Mouse (Mus musculus) kidney, embryonic 16.5 days (tissue): ENCODE results near the gene Fcgr4. TPM values are rescaled to one million over a fixed set of nuclear protein-coding genes. Genes with fewer than 3 reads are reported as not detected.

ENCODE experiments used
- ATAC-seq: fragments of 200-750 bp; cut with Nextera tagmentation; 2 replicates; pipeline ENCODE4 v1.8.0; 2017; ENCODE audit warnings: moderate TSS enrichment; ENCODE audit not compliant: low FRiP score, low TSS enrichment
- H3K27ac ChIP-seq: fragments of 300-500 bp; sonication (generic); 2 replicates; pipeline ENCODE4 v1.5.1; 2014; ENCODE audit warnings: low read length
- H3K27me3 ChIP-seq: fragments of 300-500 bp; sonication (generic); 2 replicates; pipeline ENCODE4 v1.6.1; 2014; ENCODE audit warnings: low read length, control low read depth, mixed read lengths; ENCODE audit not compliant: insufficient read depth
- H3K36me3 ChIP-seq: fragments of 300-500 bp; sonication (generic); 2 replicates; pipeline ENCODE4 v1.6.1; 2014; ENCODE audit warnings: low read length, control low read depth, mixed read lengths; ENCODE audit not compliant: insufficient read depth
- H3K4me1 ChIP-seq: fragments of 300-500 bp; sonication (generic); 2 replicates; pipeline ENCODE4 v1.6.1; 2014; ENCODE audit warnings: low read length, control low read depth, mixed read lengths; ENCODE audit not compliant: insufficient read depth
- H3K4me2 ChIP-seq: fragments of 300-500 bp; sonication (generic); replicated peaks from 2 replicates; pipeline ENCODE4 v1.6.1; 2014; ENCODE audit warnings: low read depth, low read length
- H3K4me3 ChIP-seq: fragments of 300-500 bp; sonication (generic); 2 replicates; pipeline ENCODE4 v1.5.1; 2014; ENCODE audit warnings: mild to moderate bottlenecking, low read length
- H3K9ac ChIP-seq: fragments of 300-500 bp; sonication (generic); replicated peaks from 2 replicates; pipeline ENCODE4 v1.6.1; 2014; ENCODE audit warnings: low read length
- H3K9me3 ChIP-seq: fragments of 300-500 bp; sonication (generic); 2 replicates; pipeline ENCODE4 v1.6.1; 2016; ENCODE audit warnings: low read length, control low read depth
- WGBS: fragments of 180-500 bp; shearing (Covaris S2); extraction: QIAGEN DNeasy Blood & Tissue Kit; methylation state at CpG from one replicate; pipeline ENCODE4 v1.1.7; 2014; 5-methylcytosine and 5-hydroxymethylcytosine counted together
- polyA plus RNA-seq: library from polyadenylated mRNA; unstranded; fragments of >200 nt; fragmentation: Nextera tagmentation; extraction: Ambion mirVana; gene quantifications from 2 replicates; pipeline ENCODE4 v1.2.1, GENCODE M21; 2015

Gene Fcgr4
- polyA plus RNA-seq, 1 experiment from 2014 or later: 1.3 TPM

- Histone ChIP-seq H3K4me3 (peak overlapping the region; percentile 56), H3K27ac (no peak overlapping the region), H3K4me2 (peak overlapping the region; percentile 89), H3K27me3 (peaks cover 24% of the 10 kb centered on the region), H3K9ac (peak overlapping the region; percentile 55), H3K4me1 (peaks cover 10% of the 10 kb centered on the region), H3K9me3 (no peaks in the 10 kb centered on the region), H3K36me3 (no peaks in the 10 kb centered on the region)
- WGBS: 0% methylated on average over 16 of the region's 16 CpGs
- ATAC-seq: 0 out of 2 replicates have a peak, but pooled peaks have one; percentile 7
Observed at GRCm38 (mm10) chr1:171033196-171033595, 14.5 kb downstream of the Fcgr4 start.

DNA sequence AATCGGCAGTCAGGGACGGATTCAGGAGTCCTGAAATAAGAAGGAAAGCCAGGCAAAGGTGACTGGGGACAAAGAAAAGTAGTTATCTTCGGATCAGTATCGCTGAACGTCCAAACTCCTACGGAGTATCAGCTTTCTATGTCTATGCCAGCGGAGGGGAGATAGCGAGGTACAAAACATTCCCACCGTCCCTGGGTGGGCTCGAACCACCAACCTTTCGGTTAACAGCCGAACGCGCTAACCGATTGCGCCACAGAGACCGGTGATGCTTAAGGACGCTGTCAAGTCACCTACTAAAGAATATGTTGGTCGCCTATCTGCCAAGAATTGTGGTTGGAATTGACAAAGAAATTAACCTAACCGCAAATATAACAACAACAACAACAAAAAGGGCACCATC lies 15.0 kb downstream of the Fcgr4 start:
- Histone ChIP-seq H3K27me3 (peaks cover 24% of the 10 kb centered on the region), H3K27ac (no peak overlapping the region), H3K4me2 (peak overlapping the region; percentile 89), H3K4me3 (peak overlapping the region; percentile 56), H3K9ac (peak overlapping the region; percentile 55), H3K4me1 (peaks cover 10% of the 10 kb centered on the region), H3K36me3 (no peaks in the 10 kb centered on the region), H3K9me3 (no peaks in the 10 kb centered on the region)
- WGBS: under 1% methylated on average over 20 of the region's 20 CpGs
- ATAC-seq: peak; percentile 77

DNA sequence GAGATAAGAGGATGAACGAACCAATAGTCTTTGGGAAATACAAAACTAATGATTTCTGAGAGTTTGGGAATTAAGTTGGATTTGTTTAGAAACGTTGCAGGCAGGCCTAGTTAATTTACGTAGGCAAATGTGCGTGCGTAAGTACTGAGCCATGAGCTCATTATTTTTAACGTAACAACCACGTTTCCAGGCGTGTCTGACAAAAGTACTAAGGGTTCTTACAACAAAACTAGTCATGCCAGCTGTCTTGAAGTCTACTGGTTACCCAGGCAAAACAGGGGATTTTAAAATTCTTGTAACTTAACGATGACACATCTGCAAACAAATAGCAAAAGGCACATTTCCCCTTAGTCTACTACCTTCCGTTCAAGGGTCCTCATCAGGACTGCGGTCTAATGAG lies 15.5 kb downstream of the Fcgr4 start:
- Histone ChIP-seq H3K4me3 (peak overlapping the region; percentile 56), H3K27ac (no peak overlapping the region), H3K36me3 (no peaks in the 10 kb centered on the region), H3K4me2 (peak overlapping the region; percentile 89), H3K27me3 (peaks cover 24% of the 10 kb centered on the region), H3K4me1 (peaks cover 10% of the 10 kb centered on the region), H3K9me3 (no peaks in the 10 kb centered on the region), H3K9ac (0 out of 2 replicates have a peak overlapping the region, but pooled peaks have one; percentile 22)
- no peak for ATAC-seq
- WGBS: 5% methylated on average over 11 of the region's 11 CpGs

- H3K4me2 ChIP-seq: 0 out of 2 replicates have a peak overlapping the region, but pooled peaks have one; percentile 7
- 47% methylated on average over 11 of the region's 11 CpGs for WGBS
- H3K4me3 ChIP-seq: 0 out of 2 replicates have a peak overlapping the region, but pooled peaks have one; percentile 10
Observed at GRCm38 (mm10) chr1:171035611-171036010, 16.9 kb downstream of the Fcgr4 start.

GRCm38 (mm10) chr1:171036550-171037324 lies 18.0 kb downstream of the Fcgr4 start:
- H3K36me3 ChIP-seq: no peaks in the 10 kb centered on the region
- H3K4me3 ChIP-seq: peak overlapping the region; percentile 54
- peak overlapping the region; percentile 86 for H3K4me2 ChIP-seq
- 2% methylated on average over 22 of the region's 22 CpGs for WGBS
- H3K4me1 ChIP-seq: peaks cover 10% of the 10 kb centered on the region
- H3K27me3 ChIP-seq: peaks cover 18% of the 10 kb centered on the region
- no peaks in the 10 kb centered on the region for H3K9me3 ChIP-seq
- ATAC-seq: peak; percentile 55; the same call in 1 of the 2 replicates
- H3K9ac ChIP-seq: 0 out of 2 replicates have a peak overlapping the region, but pooled peaks have one; percentile 26
- H3K27ac ChIP-seq: no peak overlapping the region

More at GRCm38 (mm10) chr1:171035611-171036010, 16.9 kb downstream of the Fcgr4 start:
- Histone ChIP-seq H3K36me3 (no peaks in the 10 kb centered on the region), H3K4me1 (peaks cover 10% of the 10 kb centered on the region), H3K27ac (no peak overlapping the region), H3K9me3 (no peaks in the 10 kb centered on the region), H3K9ac (no peak overlapping the region), H3K27me3 (peaks cover 24% of the 10 kb centered on the region)
- no peak for ATAC-seq

DNA sequence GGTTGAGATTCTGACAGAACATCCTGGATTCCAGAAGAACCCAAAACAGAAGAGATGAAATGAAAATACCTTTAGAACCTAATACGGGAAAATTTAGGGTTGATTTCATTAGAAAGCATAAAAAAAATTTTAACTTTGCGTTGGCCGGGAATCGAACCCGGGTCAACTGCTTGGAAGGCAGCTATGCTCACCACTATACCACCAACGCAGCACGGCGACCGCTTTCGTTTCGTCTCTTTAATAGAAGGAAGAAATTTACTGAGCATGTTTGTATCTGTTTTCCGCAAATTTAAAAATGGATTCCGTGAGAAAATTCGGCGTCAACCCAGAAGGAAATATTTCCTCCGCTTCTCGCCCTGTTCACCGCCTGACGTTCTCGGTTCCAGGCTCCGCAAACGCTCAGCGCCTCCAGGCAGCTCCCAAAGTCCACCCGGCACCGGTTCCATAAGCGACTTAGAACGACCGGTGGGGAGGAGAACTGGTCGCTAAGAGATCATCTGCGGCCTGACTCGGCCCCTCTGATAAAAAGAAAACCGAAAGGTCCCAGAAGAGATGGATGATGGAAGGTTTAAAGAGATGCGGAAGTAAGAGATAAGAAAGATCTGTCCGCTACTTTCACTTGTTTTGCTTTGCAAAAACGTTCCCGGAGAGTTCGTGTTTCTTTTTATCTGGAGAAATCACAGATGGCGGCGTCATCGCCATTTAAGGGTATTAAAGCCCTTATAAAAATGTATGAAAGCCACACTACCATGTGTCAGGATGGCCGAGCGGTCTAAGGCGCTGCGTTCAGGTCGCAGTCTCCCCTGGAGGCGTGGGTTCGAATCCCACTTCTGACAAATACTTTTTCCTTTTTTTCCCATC lies 19.4 kb downstream of the Fcgr4 start:
- no peaks in the 10 kb centered on the region for H3K9me3 ChIP-seq
- no peaks in the 10 kb centered on the region for H3K36me3 ChIP-seq
- peaks cover 4% of the 10 kb centered on the region; the same call in 1 of the 2 replicates for H3K4me1 ChIP-seq
- peak overlapping the region; percentile 59 for H3K4me2 ChIP-seq
- under 1% methylated on average over 47 of the region's 47 CpGs for WGBS
- H3K4me3 ChIP-seq: peak overlapping the region; percentile 86
- peak; percentile 89 for ATAC-seq
- peak overlapping the region; percentile 85 for H3K27ac ChIP-seq
- H3K9ac ChIP-seq: peak overlapping the region; percentile 84
- peaks cover 9% of the 10 kb centered on the region for H3K27me3 ChIP-seq

DNA sequence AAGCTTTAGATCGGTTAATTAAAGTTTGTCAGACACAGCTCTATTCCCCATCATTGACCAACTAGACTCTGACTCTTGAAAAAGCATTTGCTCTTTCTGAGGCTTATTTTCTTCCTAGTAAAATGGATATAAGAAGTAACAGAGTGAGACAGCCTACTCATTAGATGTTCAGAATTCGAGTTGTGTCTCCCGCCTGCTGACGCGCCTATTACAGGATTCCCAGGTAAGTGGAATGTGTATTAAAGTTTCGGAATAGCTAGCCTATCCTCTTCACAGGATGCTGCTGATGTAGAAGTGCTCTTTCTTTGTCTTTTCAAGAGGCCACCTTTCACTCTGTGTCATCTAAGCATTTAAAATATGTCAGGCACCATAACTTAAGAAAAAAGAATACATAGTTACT lies 20.4 kb downstream of the Fcgr4 start:
- no peak overlapping the region for H3K9ac ChIP-seq
- 77% methylated on average over 6 of the region's 6 CpGs for WGBS
- peaks cover 9% of the 10 kb centered on the region for H3K27me3 ChIP-seq
- H3K27ac ChIP-seq: no peak overlapping the region
- no peaks in the 10 kb centered on the region for H3K36me3 ChIP-seq
- no peaks in the 10 kb centered on the region for H3K9me3 ChIP-seq
- no peak for ATAC-seq
- no peak overlapping the region for H3K4me2 ChIP-seq
- no peak overlapping the region for H3K4me3 ChIP-seq
- peaks cover 4% of the 10 kb centered on the region; the same call in 1 of the 2 replicates for H3K4me1 ChIP-seq

GRCm38 (mm10) chr1:171039880-171040279 lies 21.2 kb downstream of the Fcgr4 start:
- Histone ChIP-seq H3K9ac (no peak overlapping the region), H3K9me3 (no peaks in the 10 kb centered on the region), H3K36me3 (no peaks in the 10 kb centered on the region), H3K27ac (no peak overlapping the region), H3K4me3 (no peak overlapping the region), H3K4me2 (no peak overlapping the region), H3K27me3 (peaks cover 9% of the 10 kb centered on the region), H3K4me1 (peaks cover 4% of the 10 kb centered on the region; the same call in 1 of the 2 replicates)
- WGBS: 81% methylated on average over 7 of the region's 7 CpGs
- ATAC-seq: no peak

GRCm38 (mm10) chr1:171043594-171044153 lies 25.0 kb downstream of the Fcgr4 start:
- Histone ChIP-seq H3K36me3 (no peaks in the 10 kb centered on the region), H3K9ac (no peak overlapping the region), H3K4me3 (peak overlapping the region; percentile 69), H3K4me2 (peak overlapping the region; percentile 56), H3K27me3 (no peaks in the 10 kb centered on the region), H3K27ac (no peak overlapping the region), H3K9me3 (no peaks in the 10 kb centered on the region), H3K4me1 (no peaks in the 10 kb centered on the region)
- WGBS: 66% methylated on average over 3 of the region's 3 CpGs
- no peak for ATAC-seq
